Mouse (Mus musculus): ENCODE measurements around the gene Akt2. TPM values are rescaled to one million over a fixed set of nuclear protein-coding genes. Genes with fewer than 3 reads are reported as not detected.

The Akt2 gene
- polyA plus RNA-seq, 1 experiment from 2014 or later = 114 TPM

DNA sequence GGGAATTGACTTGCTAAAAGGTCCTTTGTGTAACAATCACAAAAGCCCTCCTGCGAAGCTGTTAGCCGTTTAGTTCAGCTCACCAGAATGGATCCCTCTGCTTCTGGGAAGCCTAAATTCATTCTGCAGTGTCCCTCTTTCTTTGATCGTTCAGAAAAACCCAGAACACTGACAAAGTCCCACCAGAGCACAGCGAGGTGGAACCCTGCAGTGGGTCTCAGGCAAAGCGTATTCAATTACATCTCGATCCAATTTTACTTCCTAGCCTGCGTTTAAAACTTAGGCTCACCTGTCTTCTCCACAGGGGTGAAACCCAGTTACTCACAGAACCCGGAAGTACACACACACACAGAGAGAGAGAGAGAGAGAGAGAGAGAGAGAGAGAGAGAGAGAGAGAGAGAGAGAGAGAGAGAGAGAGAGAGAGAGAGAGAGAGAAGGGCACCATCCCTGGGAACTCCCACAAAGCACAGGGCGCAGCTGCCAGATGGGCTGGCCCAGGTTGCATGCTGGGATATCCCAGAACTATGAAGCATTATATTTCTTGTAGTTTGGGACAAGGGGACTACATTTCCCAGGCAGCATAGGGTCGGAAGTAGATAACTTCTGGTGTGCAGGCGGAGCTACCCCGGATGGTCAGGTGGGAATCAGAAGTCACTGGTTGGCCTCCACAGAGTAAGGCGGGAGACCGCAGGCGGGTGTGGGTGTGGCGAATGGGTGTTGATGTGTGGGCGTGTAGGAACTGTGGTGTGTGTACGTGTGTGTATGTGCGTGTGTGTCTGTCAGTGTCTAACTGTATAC, 97.7 kb downstream of the Akt2 start, which contains the start of gene Zfp607b:
Zfp607b (plus strand) TSS at position 526 of the 798 bp plus-strand sequence.
- Histone ChIP-seq H3K9me3 (ENCODE audit: control insufficient read depth, low read length) (no peaks in the 10 kb centered on the region), H3K27ac (replicated peaks; ENCODE audit: low read depth, low read length) (peak within 1 kb of the TSS; percentile 75), H3K9ac (ENCODE audit: low read depth, low read length) (peak within 1 kb of the TSS; percentile 74), H3K27me3 (replicated peaks; ENCODE audit: control insufficient read depth, insufficient read depth, low read length) (no peaks in the 10 kb centered on the region), H3K4me1 (ENCODE audit: control insufficient read depth, insufficient read depth, low read length) (no peaks in the 10 kb centered on the region), H3K36me3 (ENCODE audit: control insufficient read depth, insufficient read depth, low read length) (no peaks in the 10 kb centered on the region), H3K4me2 (ENCODE audit: low read depth, low read length) (peak within 1 kb of the TSS; percentile 81), H3K4me3 (ENCODE audit: low read depth, low read length) (peak within 1 kb of the TSS; percentile 51)
- under 1% methylated on average over 19 of the region's 19 CpGs for WGBS
- ATAC-seq (ENCODE audit: low read depth) (peak; percentile 99), DNase-seq (ENCODE audit: low spot score) (peak; percentile 99)

Other genes with a start within 250 kb of the Akt2 start
- 26.5 and 30.3 TPM in 2 replicates for gene Shkbp1, start 235.5 kb upstream of the Akt2 start, polyA plus RNA-seq (2014; fragmentation: Nextera tagmentation; extraction: Ambion mirVana)
- gene Gm20479, start 234.1 kb upstream of the Akt2 start, polyA plus RNA-seq (2014; fragmentation: Nextera tagmentation; extraction: Ambion mirVana) = not detected in 2 replicates
- 0.39 and 0.40 TPM in 2 replicates for gene Sptbn4, start 143.9 kb upstream of the Akt2 start, polyA plus RNA-seq (2014; fragmentation: Nextera tagmentation; extraction: Ambion mirVana)
- 67.3 and 75.2 TPM in 2 replicates for gene Blvrb, start 143.6 kb upstream of the Akt2 start, polyA plus RNA-seq (2014; fragmentation: Nextera tagmentation; extraction: Ambion mirVana)
- gene Sertad3, start 117.8 kb upstream of the Akt2 start, polyA plus RNA-seq (2014; fragmentation: Nextera tagmentation; extraction: Ambion mirVana) = 31.3 and 31.9 TPM in 2 replicates
- 32.6 and 34.7 TPM in 2 replicates for gene Sertad1, start 104.6 kb upstream of the Akt2 start, polyA plus RNA-seq (2014; fragmentation: Nextera tagmentation; extraction: Ambion mirVana)
- 2.5 and 2.9 TPM in 2 replicates for gene Prx, start 92.2 kb upstream of the Akt2 start, polyA plus RNA-seq (2014; fragmentation: Nextera tagmentation; extraction: Ambion mirVana)
- 0.54 and 0.93 TPM in 2 replicates for gene Hipk4, start 68.3 kb upstream of the Akt2 start, polyA plus RNA-seq (2014; fragmentation: Nextera tagmentation; extraction: Ambion mirVana)
- gene Pld3, start 38.3 kb upstream of the Akt2 start, polyA plus RNA-seq (2014; fragmentation: Nextera tagmentation; extraction: Ambion mirVana) = 111 TPM in 2 replicates
- gene 2310022A10Rik, start 38.3 kb upstream of the Akt2 start, polyA plus RNA-seq (2014; fragmentation: Nextera tagmentation; extraction: Ambion mirVana) = 28.7 and 32.7 TPM in 2 replicates
- gene Ttc9b, start 62.4 kb downstream of the Akt2 start, polyA plus RNA-seq (2014; fragmentation: Nextera tagmentation; extraction: Ambion mirVana) = 3.8 and 4.6 TPM in 2 replicates
- 7.2 and 8.0 TPM in 2 replicates for gene Map3k10, start 83.0 kb downstream of the Akt2 start, polyA plus RNA-seq (2014; fragmentation: Nextera tagmentation; extraction: Ambion mirVana)
- 3.2 and 3.4 TPM in 2 replicates for gene Zfp607b, start 97.8 kb downstream of the Akt2 start, polyA plus RNA-seq (2014; fragmentation: Nextera tagmentation; extraction: Ambion mirVana)
- 30.4 and 33.5 TPM in 2 replicates for gene Zfp60, start 139.8 kb downstream of the Akt2 start, polyA plus RNA-seq (2014; fragmentation: Nextera tagmentation; extraction: Ambion mirVana)
- 1.8 and 1.9 TPM in 2 replicates for gene Zfp626, start 215.6 kb downstream of the Akt2 start, polyA plus RNA-seq (2014; fragmentation: Nextera tagmentation; extraction: Ambion mirVana)
- 8.4 and 9.6 TPM in 2 replicates for gene Zfp59, start 247.1 kb downstream of the Akt2 start, polyA plus RNA-seq (2014; fragmentation: Nextera tagmentation; extraction: Ambion mirVana)

Measured in embryonic facial prominence, embryonic 14.5 days (tissue).